Mouse (Mus musculus): Measurements from ENCODE around the gene Ccdc69. TPM values are rescaled to one million over a fixed set of nuclear protein-coding genes. Genes with fewer than 3 reads are reported as not detected.
A peak's percentile ranks its signal among the peaks of the same experiment; 100 is the strongest.

The Ccdc69 gene
- polyA plus RNA-seq, 1 experiment = 7.7 TPM

- H3K4me1 ChIP-seq (ENCODE audit: control insufficient read depth, insufficient read depth, low read length) = no peaks in the 10 kb centered on the region
- no peak overlapping the region for H3K4me3 ChIP-seq (replicated peaks; ENCODE audit: control insufficient read depth, low read depth, low read length)
- WGBS = 34% methylated on average over 5 of the region's 5 CpGs
- no peak overlapping the region for H3K27ac ChIP-seq (ENCODE audit: control insufficient read depth, insufficient read depth, low read depth, low read length, poor library complexity)
- no peak for TF ChIP-seq POLR2A (IDR thresholded peaks at IDR 0.05; ENCODE audit: borderline replicate concordance, control insufficient read depth, low read depth, low read length)
- TF ChIP-seq CTCF (IDR thresholded peaks at IDR 0.05; ENCODE audit: control insufficient read depth, insufficient read depth, low read length) = peak; percentile 79
Observed at GRCm38 (mm10) chr11:55046600-55046999, 31.3 kb downstream of the Ccdc69 start.

- no peak overlapping the region for H3K4me3 ChIP-seq (replicated peaks; ENCODE audit: control insufficient read depth, low read depth, low read length)
- WGBS = 83% methylated on average over 4 of the region's 4 CpGs
- H3K27ac ChIP-seq (ENCODE audit: control insufficient read depth, insufficient read depth, low read depth, low read length, poor library complexity) = no peak overlapping the region
- H3K4me1 ChIP-seq (ENCODE audit: control insufficient read depth, insufficient read depth, low read length) = no peaks in the 10 kb centered on the region; the same call in 1 of the 2 replicates
- TF ChIP-seq CTCF (IDR thresholded peaks at IDR 0.05; ENCODE audit: control insufficient read depth, insufficient read depth, low read length) (no peak), POLR2A (IDR thresholded peaks at IDR 0.05; ENCODE audit: borderline replicate concordance, control insufficient read depth, low read depth, low read length) (no peak)
Observed at GRCm38 (mm10) chr11:55041348-55041747, 36.6 kb downstream of the Ccdc69 start.

GRCm38 (mm10) chr11:55039591-55039990 lies 38.3 kb downstream of the Ccdc69 start:
- H3K27ac ChIP-seq (ENCODE audit: control insufficient read depth, insufficient read depth, low read depth, low read length, poor library complexity) = no peak overlapping the region
- TF ChIP-seq POLR2A (IDR thresholded peaks at IDR 0.05; ENCODE audit: borderline replicate concordance, control insufficient read depth, low read depth, low read length) (no peak), CTCF (IDR thresholded peaks at IDR 0.05; ENCODE audit: control insufficient read depth, insufficient read depth, low read length) (peak; percentile 91)
- no peak overlapping the region for H3K4me3 ChIP-seq (replicated peaks; ENCODE audit: control insufficient read depth, low read depth, low read length)
- 2% methylated on average over 9 of the region's 9 CpGs for whole genome bisulfite sequencing
- H3K4me1 ChIP-seq (ENCODE audit: control insufficient read depth, insufficient read depth, low read length) = no peaks in the 10 kb centered on the region; the same call in 1 of the 2 replicates

GRCm38 (mm10) chr11:55036601-55037000 lies 41.3 kb downstream of the Ccdc69 start:
- H3K4me1 ChIP-seq (ENCODE audit: control insufficient read depth, insufficient read depth, low read length) = no peaks in the 10 kb centered on the region; the same call in 1 of the 2 replicates
- no peak overlapping the region for H3K4me3 ChIP-seq (replicated peaks; ENCODE audit: control insufficient read depth, low read depth, low read length)
- no peak overlapping the region for H3K27ac ChIP-seq (ENCODE audit: control insufficient read depth, insufficient read depth, low read depth, low read length, poor library complexity)
- no peak for TF ChIP-seq CTCF (IDR thresholded peaks at IDR 0.05; ENCODE audit: control insufficient read depth, insufficient read depth, low read length)
- no peak for TF ChIP-seq POLR2A (IDR thresholded peaks at IDR 0.05; ENCODE audit: borderline replicate concordance, control insufficient read depth, low read depth, low read length)
- 67% methylated on average over 3 of the region's 3 CpGs for WGBS

GRCm38 (mm10) chr11:55033040-55033660 lies 44.8 kb downstream of the Ccdc69 start, which contains the start of gene Anxa6:
Gene Anxa6, minus strand, starts transcription at chr11:55033445.
- H3K4me1 ChIP-seq (ENCODE audit: control insufficient read depth, insufficient read depth, low read length) = no peaks in the 10 kb centered on the region
- TF ChIP-seq CTCF (IDR thresholded peaks at IDR 0.05; ENCODE audit: control insufficient read depth, insufficient read depth, low read length) (no peak), POLR2A (IDR thresholded peaks at IDR 0.05; ENCODE audit: borderline replicate concordance, control insufficient read depth, low read depth, low read length) (peak; percentile 69; the same call in 1 of the 2 replicates)
- H3K27ac ChIP-seq (ENCODE audit: control insufficient read depth, insufficient read depth, low read depth, low read length, poor library complexity) = peak within 1 kb of the TSS; percentile 53
- under 1% methylated on average over 41 of the region's 41 CpGs for WGBS
- peak within 1 kb of the TSS; percentile 85 for H3K4me3 ChIP-seq (replicated peaks; ENCODE audit: control insufficient read depth, low read depth, low read length)

GRCm38 (mm10) chr11:55032286-55032685 lies 45.6 kb downstream of the Ccdc69 start:
- TF ChIP-seq CTCF (IDR thresholded peaks at IDR 0.05; ENCODE audit: control insufficient read depth, insufficient read depth, low read length) = no peak
- TF ChIP-seq POLR2A (IDR thresholded peaks at IDR 0.05; ENCODE audit: borderline replicate concordance, control insufficient read depth, low read depth, low read length) = no peak
- H3K4me1 ChIP-seq (ENCODE audit: control insufficient read depth, insufficient read depth, low read length) = no peaks in the 10 kb centered on the region; the same call in 1 of the 2 replicates
- 0 out of 2 replicates have a peak overlapping the region, but pooled peaks have one; percentile 19 for H3K27ac ChIP-seq (ENCODE audit: control insufficient read depth, insufficient read depth, low read depth, low read length, poor library complexity)
- peak overlapping the region; percentile 37 for H3K4me3 ChIP-seq (replicated peaks; ENCODE audit: control insufficient read depth, low read depth, low read length)
- WGBS = 14% methylated on average over 5 of the region's 5 CpGs

- no peak overlapping the region for H3K4me3 ChIP-seq (replicated peaks; ENCODE audit: control insufficient read depth, low read depth, low read length)
- H3K27ac ChIP-seq (ENCODE audit: control insufficient read depth, insufficient read depth, low read depth, low read length, poor library complexity) = no peak overlapping the region
- 2% methylated on average over 4 of the region's 4 CpGs for WGBS
- no peaks in the 10 kb centered on the region; the same call in 1 of the 2 replicates for H3K4me1 ChIP-seq (ENCODE audit: control insufficient read depth, insufficient read depth, low read length)
- no peak for TF ChIP-seq POLR2A (IDR thresholded peaks at IDR 0.05; ENCODE audit: borderline replicate concordance, control insufficient read depth, low read depth, low read length)
Observed at GRCm38 (mm10) chr11:55031991-55032280, 46.0 kb downstream of the Ccdc69 start.

- H3K4me1 ChIP-seq (ENCODE audit: control insufficient read depth, insufficient read depth, low read length) = no peaks in the 10 kb centered on the region; the same call in 1 of the 2 replicates
Observed at GRCm38 (mm10) chr11:55031211-55031990, 46.5 kb downstream of the Ccdc69 start.

More at GRCm38 (mm10) chr11:55031211-55031990, 46.5 kb downstream of the Ccdc69 start:
- WGBS = 17% methylated on average over 10 of the region's 10 CpGs
- H3K4me3 ChIP-seq (replicated peaks; ENCODE audit: control insufficient read depth, low read depth, low read length) = no peak overlapping the region
- no peak for TF ChIP-seq POLR2A (IDR thresholded peaks at IDR 0.05; ENCODE audit: borderline replicate concordance, control insufficient read depth, low read depth, low read length)
- TF ChIP-seq CTCF (IDR thresholded peaks at IDR 0.05; ENCODE audit: control insufficient read depth, insufficient read depth, low read length) = no peak
- H3K27ac ChIP-seq (ENCODE audit: control insufficient read depth, insufficient read depth, low read depth, low read length, poor library complexity) = peak overlapping the region; percentile 15; the same call in 1 of the 2 replicates

Measured in bone marrow, adult 2 months (tissue).